Mouse (Mus musculus) liver (tissue): ENCODE measurements around the gene Ms4a4d.

ENCODE experiments used
- DNase-seq: peaks from one replicate; pipeline ENCODE4 v3.0.0-alpha.2; 2020; ENCODE audit warnings: mixed read lengths

The Ms4a4d gene

GRCm38 (mm10) chr19:11589205-11589604 is 52.6 kb downstream of the Ms4a4d start:
- DNase-seq: no peak

DNA sequence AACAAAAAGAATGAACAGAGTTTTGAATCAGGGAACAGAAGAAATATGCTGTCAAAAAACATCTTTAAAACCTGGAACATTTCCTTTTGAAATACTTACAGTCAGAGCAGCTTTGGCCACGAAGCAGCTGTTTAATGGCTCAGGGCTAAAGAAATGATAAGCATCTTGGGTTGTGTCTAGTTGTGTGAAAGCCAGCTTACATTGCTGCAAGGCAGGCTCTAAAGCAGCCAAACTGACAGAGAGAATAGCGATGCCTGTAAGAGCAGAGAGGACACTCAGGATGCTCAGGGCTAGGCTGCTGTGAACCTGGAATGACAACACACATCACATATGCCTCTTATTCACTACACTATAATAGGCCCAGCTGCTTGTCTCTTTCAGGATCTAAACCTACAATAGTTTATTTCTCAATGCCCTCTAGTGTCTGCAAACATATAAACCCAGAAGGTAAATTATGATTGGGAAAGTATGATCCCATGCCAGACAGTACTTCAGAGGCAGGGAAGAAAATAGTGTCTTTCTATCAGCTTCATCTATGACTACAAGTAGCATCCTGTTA is 53.4 kb downstream of the Ms4a4d start:
- DNase-seq: no peak

DNA sequence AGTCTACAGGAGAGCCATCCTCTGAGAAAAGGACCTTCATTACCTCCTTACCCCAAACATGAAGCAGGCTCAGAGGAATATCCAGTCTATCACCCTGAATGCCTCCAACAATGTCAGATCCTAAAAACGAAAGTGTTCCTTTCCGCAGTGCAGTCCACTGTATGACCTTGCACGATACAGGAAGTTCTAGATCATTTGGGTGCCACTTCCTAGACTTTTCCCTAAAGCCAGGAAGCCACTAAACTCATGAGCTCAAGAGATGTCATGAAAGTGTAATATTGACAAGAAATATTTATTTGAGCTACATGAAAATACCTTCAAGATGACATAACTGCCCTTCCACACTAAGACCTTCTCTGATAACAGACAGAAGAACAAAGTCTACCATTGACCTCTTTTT is 64.7 kb downstream of the Ms4a4d start:
- DNase-seq: no peak

GRCm38 (mm10) chr19:11602026-11602425 is 65.4 kb downstream of the Ms4a4d start:
- DNase-seq: no peak

GRCm38 (mm10) chr19:11604603-11605002 is 68.0 kb downstream of the Ms4a4d start, which contains the start of gene Ms4a6d:
Gene Ms4a6d, minus strand, starts transcription at chr19:11604849.
- DNase-seq: no peak
